Mouse (Mus musculus) heart, postnatal 0 days (tissue): ENCODE data around the gene Itgae.

ENCODE experiments used
- CTCF ChIP-seq: IDR thresholded peaks from 2 replicates; pipeline ENCODE4 v1.5.1; 2016; ENCODE audit warnings: antibody characterized with exemption, control low read depth, low read depth
- EP300 ChIP-seq: IDR thresholded peaks from 2 replicates; pipeline ENCODE4 v1.6.1; 2016; ENCODE audit warnings: antibody characterized with exemption, low read depth

DNA sequence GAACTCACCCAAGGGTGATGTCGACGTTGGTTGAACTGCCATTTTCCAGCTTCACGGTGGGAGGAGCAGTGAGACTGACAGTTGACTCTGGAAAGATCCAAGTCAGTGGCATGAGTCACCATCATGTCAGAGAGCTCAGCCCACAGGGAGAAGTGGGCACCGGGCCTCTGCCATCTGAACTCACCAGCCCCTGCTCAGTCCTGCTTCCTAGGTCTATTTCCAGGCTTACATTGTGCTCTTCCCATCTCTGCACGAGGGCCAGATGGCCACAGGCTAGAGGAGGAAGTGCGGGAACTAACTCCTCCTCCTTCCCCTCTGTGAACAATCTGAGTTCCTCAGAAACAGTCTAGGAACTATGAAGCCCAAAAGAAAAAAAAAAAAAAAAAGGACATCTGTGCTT, 102.7 kb downstream of the Itgae start:
- TF ChIP-seq CTCF (no peak), EP300 (no peak)
